Comparison of ENCODE assay signal across 7 mouse cellular contexts in the genomic region with DNA sequence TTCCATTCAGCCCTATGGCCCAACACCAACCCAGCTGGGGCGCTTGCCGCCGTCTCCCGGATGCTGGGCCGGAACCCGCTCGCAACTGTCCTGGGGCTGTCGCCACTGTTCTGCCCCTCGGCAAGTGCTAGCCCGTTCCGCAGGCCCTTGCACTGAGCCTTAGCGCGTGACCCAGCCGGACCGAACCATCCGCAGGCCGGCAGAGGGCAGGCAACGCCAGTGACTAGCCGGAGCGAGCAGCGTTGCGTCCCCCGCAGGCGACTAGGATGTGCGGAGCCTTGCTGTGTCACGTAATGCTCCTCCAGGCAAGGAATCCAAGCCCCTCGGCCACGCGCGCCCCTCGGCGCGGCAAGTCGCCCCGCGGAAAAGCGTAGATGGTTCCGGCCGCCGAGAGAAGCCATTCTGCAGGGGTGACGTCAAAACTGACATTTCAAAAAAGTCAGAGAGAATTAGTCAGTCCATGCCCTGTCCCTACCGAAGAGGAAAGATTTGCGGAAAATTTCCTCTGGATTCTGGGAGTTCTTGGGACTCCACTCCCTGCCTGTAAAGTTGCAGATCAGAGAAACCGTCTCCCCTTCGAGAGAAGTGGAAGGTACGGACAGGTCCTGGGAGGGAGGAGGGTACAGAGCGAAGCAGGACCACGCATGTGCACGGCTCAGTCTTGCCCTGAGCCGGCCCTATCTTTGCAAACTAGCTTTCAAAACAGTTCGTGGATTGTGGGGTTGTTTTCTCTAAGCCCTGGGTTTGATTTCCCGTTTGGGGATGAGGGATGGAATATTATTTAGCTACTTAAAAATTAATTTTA. TPM values are rescaled to one million over a fixed set of nuclear protein-coding genes. Genes with fewer than 3 reads are reported as not detected.
DNase-seq lines count a peak whose midpoint lies in the region; ATAC-seq lines count a peak whose summit lies in the region.

A gene (minus strand): TSS at position 347 of the 805 bp plus-strand sequence.

- no peaks in the 10 kb centered on the region for H3K27me3 ChIP-seq in intestine, embryonic 15.5 days (replicated peaks)
- H3K27me3 ChIP-seq in midbrain, embryonic 10.5 days (ENCODE audit: low read depth, poor library complexity, severe bottlenecking), result no peaks in the 10 kb centered on the region

- intact Hi-C loops in gastrocnemius, postnatal 36 days (cut with DNase I), result no loop called here
- intact Hi-C loops in left cerebral cortex, postnatal 25 days (cut with DNase I), result no loop called here

- DNase-seq in adrenal gland, adult 18-20 months (ENCODE audit: low spot score in 2 of 2), result peak; percentile 84 to 89
- peak; percentile 89 for DNase-seq in embryo, embryonic 11 days
- peak; percentile 81 to 87 for DNase-seq in gastrocnemius, postnatal 36 days
- DNase-seq in left cerebral cortex, postnatal 25 days (ENCODE audit: low spot score in 2 of 2), result peak; percentile 87 to 89
- peak; percentile 86 for DNase-seq in midbrain, embryonic 10.5 days (ENCODE audit: low spot score)
- DNase-seq in right cerebral cortex, postnatal 4 days, result peak; percentile 79

- H3K4me3 ChIP-seq in intestine, embryonic 15.5 days (replicated peaks), result peak within 1 kb of the TSS; percentile 70
- H3K4me3 ChIP-seq in midbrain, embryonic 10.5 days, result peak within 1 kb of the TSS; percentile 85

- WGBS in intestine, embryonic 15.5 days, result under 1% methylated on average over 52 of the region's 52 CpGs
- under 1% methylated on average over 52 of the region's 52 CpGs for WGBS in midbrain, embryonic 10.5 days

- ATAC-seq in intestine, embryonic 15.5 days, result peak; percentile 96

- peak within 1 kb of the TSS; percentile 67 for H3K4me2 ChIP-seq in intestine, embryonic 15.5 days (replicated peaks)

- no peaks in the 10 kb centered on the region for H3K9me3 ChIP-seq in intestine, embryonic 15.5 days
- H3K9me3 ChIP-seq in midbrain, embryonic 10.5 days (replicated peaks), result no peaks in the 10 kb centered on the region

- peaks cover 5% of the 10 kb centered on the region for H3K36me3 ChIP-seq in intestine, embryonic 15.5 days
- H3K36me3 ChIP-seq in midbrain, embryonic 10.5 days, result peaks cover 31% of the 10 kb centered on the region

- peaks cover 11% of the 10 kb centered on the region for H3K4me1 ChIP-seq in intestine, embryonic 15.5 days (replicated peaks)
- peaks cover 25% of the 10 kb centered on the region for H3K4me1 ChIP-seq in midbrain, embryonic 10.5 days

- H3K9ac ChIP-seq in intestine, embryonic 15.5 days, result peak within 1 kb of the TSS; percentile 94

- H3K27ac ChIP-seq in intestine, embryonic 15.5 days, result peak within 1 kb of the TSS; percentile 96
- peak within 1 kb of the TSS; percentile 99 for H3K27ac ChIP-seq in midbrain, embryonic 10.5 days (replicated peaks)

RNA-seq across cellular contexts. Expression of the gene that starts here (rescaled TPM):
- total RNA-seq in adrenal gland, adult 18-20 months (2021), result 10 to 100 TPM; 85.5 to 99.0 TPM
- 10 to 100 TPM; 41.9 to 43.6 TPM for total RNA-seq in gastrocnemius, postnatal 36 days (2021)
- polyA plus RNA-seq in intestine, embryonic 15.5 days (2015; fragmentation: Nextera tagmentation; extraction: Ambion mirVana), result 35.9 and 39.2 TPM in 2 replicates
- 10 to 100 TPM; 46.6 to 51.1 TPM for total RNA-seq in left cerebral cortex, postnatal 25 days (2021)
- polyA plus RNA-seq in midbrain, embryonic 10.5 days (2016; fragmentation: Nextera tagmentation; extraction: Ambion mirVana), result 31.7 and 32.7 TPM in 2 replicates

Comparison
In these comparisons a context has a peak if more than half of its experiments do, and no peak if none do; other contexts are left out.
1. Peak in every context shown above with its lines: DNase-seq, ATAC-seq, H3K4me3 ChIP-seq and H3K27ac ChIP-seq.